Mouse (Mus musculus) gastrocnemius, postnatal 25 days (tissue): ENCODE data around the gene Atg2b. TPM values are rescaled to one million over a fixed set of nuclear protein-coding genes. Genes with fewer than 3 reads are reported as not detected.

ENCODE experiments used
- DNase-seq: peaks from one replicate; pipeline ENCODE4 v3.0.0; 2022
- total RNA-seq, 2 experiments: library from RNA; stranded (reverse); gene quantifications; 1 replicate in 1 of 2; 2 replicates in 1 of 2; pipeline ENCODE4 v1.2.3; 2021

Gene Atg2b
- total RNA-seq, 2 experiments from 2014 or later: 13.4 to 15.1 TPM

DNA sequence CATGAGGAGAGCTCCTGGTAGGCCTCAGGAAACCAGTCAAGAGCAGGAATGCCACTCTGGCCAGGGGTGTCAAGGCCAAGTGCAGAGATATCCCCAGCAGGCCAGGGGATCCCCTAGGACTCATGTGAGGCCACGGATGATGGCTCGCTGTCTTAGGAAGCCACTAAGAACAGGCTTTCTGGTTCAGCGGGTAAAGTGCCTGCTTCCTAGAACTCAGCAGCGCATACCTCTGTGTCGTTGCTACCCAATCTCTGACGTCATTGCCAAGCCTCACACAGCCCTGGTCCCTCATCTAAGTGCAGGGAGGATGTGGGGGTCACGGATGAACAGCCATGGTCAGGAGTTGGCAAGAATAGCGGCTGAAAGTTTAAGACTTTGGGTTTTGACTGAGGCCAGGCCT lies 87.9 kb downstream of the Atg2b start:
- DNase-seq: no peak

DNA sequence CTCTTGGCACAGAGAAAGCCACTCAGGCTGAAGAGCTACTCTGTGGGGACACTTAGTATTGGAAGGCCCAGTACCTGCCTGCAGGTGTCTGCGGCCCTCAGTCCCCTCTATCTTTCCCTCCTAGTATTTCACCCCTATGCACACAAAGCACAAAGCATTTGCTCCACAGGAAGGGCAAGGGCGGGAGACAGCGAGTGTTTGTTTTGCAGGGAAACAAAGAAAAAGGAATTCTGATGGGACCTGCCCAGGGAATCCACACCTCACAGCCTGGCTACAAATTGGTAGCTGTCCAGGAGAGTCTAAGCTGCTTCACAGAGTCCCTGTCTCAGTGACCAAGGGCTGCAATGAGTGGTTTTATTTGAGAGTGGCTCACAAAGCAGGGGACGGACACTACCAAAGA lies 91.5 kb downstream of the Atg2b start:
- no peak for DNase-seq

- DNase-seq: no peak
Measured at GRCm38 (mm10) chr12:105592361-105592761, 92.7 kb downstream of the Atg2b start.

GRCm38 (mm10) chr12:105590786-105591185 lies 94.2 kb downstream of the Atg2b start:
- no peak for DNase-seq

DNA sequence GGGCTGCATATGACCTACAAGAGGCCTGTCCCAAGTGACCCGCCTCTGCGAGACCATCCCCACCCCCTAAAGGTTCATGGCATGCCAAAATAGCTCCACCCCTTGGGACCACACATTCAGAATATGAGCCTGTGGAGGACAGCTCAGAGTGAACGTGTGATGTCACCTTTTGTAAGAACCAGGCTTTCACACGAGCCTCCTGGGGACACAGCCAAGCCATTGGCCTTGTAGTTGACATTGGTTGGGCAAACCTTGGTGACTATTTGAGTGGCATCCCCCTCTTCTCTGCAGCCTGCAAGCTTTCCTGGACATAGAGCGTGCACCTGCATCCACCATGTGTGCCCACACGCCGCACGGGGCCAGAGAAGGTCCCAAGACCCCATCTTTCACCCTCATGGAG lies 97.5 kb downstream of the Atg2b start:
- DNase-seq: no peak

- peak; percentile 55 for DNase-seq
Measured at GRCm38 (mm10) chr12:105584851-105585250, 100.2 kb downstream of the Atg2b start.

DNA sequence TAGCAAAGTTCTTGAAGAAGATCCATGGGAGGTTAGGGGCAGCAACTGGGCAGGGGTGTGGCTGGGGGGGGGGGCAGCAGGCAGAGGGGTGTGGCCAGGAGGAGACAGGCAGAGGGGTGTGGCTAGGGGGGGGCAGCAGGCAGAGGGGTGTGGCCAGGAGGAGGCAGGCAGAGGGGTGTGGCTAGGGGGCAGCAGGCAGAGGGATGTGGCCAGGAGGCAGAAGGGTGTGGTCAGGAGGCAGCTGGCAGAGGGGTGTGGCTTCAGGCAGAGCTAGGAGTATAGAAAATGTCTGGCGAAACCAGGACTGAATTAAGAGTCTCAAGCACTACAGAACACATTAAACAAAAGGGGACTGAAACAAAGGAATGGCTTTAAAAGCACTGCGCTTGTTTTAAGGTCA lies 101.5 kb downstream of the Atg2b start:
- DNase-seq: no peak

- no peak for DNase-seq
Measured at GRCm38 (mm10) chr12:105582486-105582885, 102.5 kb downstream of the Atg2b start.

GRCm38 (mm10) chr12:105580490-105580889 lies 104.5 kb downstream of the Atg2b start:
- DNase-seq: no peak

- no peak for DNase-seq
Measured at GRCm38 (mm10) chr12:105574356-105574755, 110.7 kb downstream of the Atg2b start.

- DNase-seq: no peak
Measured at GRCm38 (mm10) chr12:105572622-105573021, 112.4 kb downstream of the Atg2b start.

GRCm38 (mm10) chr12:105571867-105572266 lies 113.1 kb downstream of the Atg2b start:
- no peak for DNase-seq

Other genes with a start within 250 kb of the Atg2b start
- under 1 TPM; 0.43 to 0.46 TPM for gene D430019H16Rik, start 231.4 kb downstream of the Atg2b start, total RNA-seq
- gene Bdkrb2, start 122.0 kb downstream of the Atg2b start, total RNA-seq: under 1 TPM; 0.35 to 0.49 TPM
- not detected for gene Bdkrb1, start 82.1 kb downstream of the Atg2b start, total RNA-seq
- 1 to 10 TPM; 3.9 to 6.0 TPM for gene Gskip, start 382 bp downstream of the Atg2b start, total RNA-seq
- gene Ak7, start 20.8 kb upstream of the Atg2b start, total RNA-seq: not detected
- gene Papola, start 99.5 kb upstream of the Atg2b start, total RNA-seq: 10 to 100 TPM; 76.0 to 79.2 TPM